8 mouse cellular contexts compared by ENCODE assay signal in the genomic region with DNA sequence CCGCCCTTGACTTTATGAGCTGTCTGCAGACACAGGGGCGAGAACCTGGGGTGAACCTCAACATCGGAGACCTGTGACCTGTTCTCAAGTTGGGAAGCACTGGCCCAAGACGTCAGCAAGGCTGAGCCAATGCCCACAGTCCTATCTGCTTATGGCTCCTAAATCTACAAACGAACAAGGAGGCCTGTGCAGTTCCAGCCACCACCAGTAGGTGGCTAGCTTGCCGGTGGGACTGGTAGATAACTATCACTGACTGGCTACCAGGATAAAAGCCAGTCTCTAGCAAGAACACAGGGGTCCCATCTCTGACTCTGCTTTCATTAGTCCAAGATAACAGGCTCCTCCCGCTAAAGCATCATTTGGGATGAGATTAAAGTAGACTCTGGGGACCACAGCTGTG.
A peak's percentile ranks its signal among the peaks of the same experiment; 100 is the strongest.
DNase-seq lines count a peak whose midpoint lies in the region; ATAC-seq and TF ChIP-seq lines count a peak whose summit lies in the region.

No protein-coding gene starts in this region.

- peaks cover 31% of the 10 kb centered on the region for H3K36me3 ChIP-seq in heart, embryonic 12.5 days
- no peaks in the 10 kb centered on the region for H3K36me3 ChIP-seq in midbrain, embryonic 16.5 days (ENCODE audit: control insufficient read depth, insufficient read depth, low read length)
- H3K36me3 ChIP-seq in splenic B cell, adult 2 months (ENCODE audit: control insufficient read depth, insufficient read depth, low read length, poor library complexity, severe bottlenecking) = no peaks in the 10 kb centered on the region

- no peak for ATAC-seq in heart, embryonic 12.5 days (ENCODE audit: insufficient number of reproducible peaks, low FRiP score)
- 0 out of 2 replicates have a peak, but pooled peaks have one; percentile 20 for ATAC-seq in midbrain, embryonic 16.5 days

- H3K27me3 ChIP-seq in heart, embryonic 12.5 days (replicated peaks) = peaks cover 5% of the 10 kb centered on the region; the same call in 1 of the 2 replicates
- H3K27me3 ChIP-seq in midbrain, embryonic 16.5 days (ENCODE audit: control insufficient read depth, insufficient read depth, low read depth, low read length) = no peaks in the 10 kb centered on the region
- no peaks in the 10 kb centered on the region for H3K27me3 ChIP-seq in splenic B cell, adult 2 months (ENCODE audit: control insufficient read depth, insufficient read depth, low read length, poor library complexity, severe bottlenecking)

- H3K4me2 ChIP-seq in heart, embryonic 12.5 days = no peak overlapping the region
- no peak overlapping the region for H3K4me2 ChIP-seq in midbrain, embryonic 16.5 days (ENCODE audit: low read length)

- 0 out of 2 replicates have a peak, but pooled peaks have one; percentile 39 for TF ChIP-seq CTCF in embryonic fibroblast, embryonic 13.5 days (IDR thresholded peaks at IDR 0.05; ENCODE audit: borderline replicate concordance, insufficient read depth, low read length)

- H3K9me3 ChIP-seq in heart, embryonic 12.5 days (replicated peaks) = no peaks in the 10 kb centered on the region; the same call in 1 of the 2 replicates
- H3K9me3 ChIP-seq in midbrain, embryonic 16.5 days (replicated peaks; ENCODE audit: control insufficient read depth, low read length, poor library complexity, severe bottlenecking) = no peaks in the 10 kb centered on the region

- H3K4me1 ChIP-seq in heart, embryonic 12.5 days (replicated peaks) = peaks cover 7% of the 10 kb centered on the region; the same call in 1 of the 2 replicates
- H3K4me1 ChIP-seq in embryonic fibroblast, embryonic 13.5 days (ENCODE audit: control insufficient read depth, insufficient read depth, low read length) = no peaks in the 10 kb centered on the region
- no peaks in the 10 kb centered on the region for H3K4me1 ChIP-seq in midbrain, embryonic 16.5 days (ENCODE audit: control insufficient read depth, insufficient read depth, low read length)

- WGBS in heart, embryonic 12.5 days = 25% methylated on average over 7 of the region's 7 CpGs
- 21% methylated on average over 7 of the region's 7 CpGs for WGBS in midbrain, embryonic 16.5 days

- no peak overlapping the region for H3K4me3 ChIP-seq in heart, embryonic 12.5 days
- H3K4me3 ChIP-seq in embryonic fibroblast, embryonic 13.5 days (ENCODE audit: insufficient read depth, low read length) = no peak overlapping the region
- H3K4me3 ChIP-seq in midbrain, embryonic 16.5 days (ENCODE audit: low read depth, low read length) = no peak overlapping the region

- no peak for TF ChIP-seq POLR2A in embryonic fibroblast, embryonic 13.5 days (IDR thresholded peaks at IDR 0.05; ENCODE audit: low read depth, low read length)

- intact Hi-C loops in heart, postnatal 10 days (cut with DNase I) = loop anchor here (2.0 to 10.0 kb wide), 5 partner anchors 108 to 920 kb away; no protein-coding TSS in a partner anchor
- intact Hi-C loops in left cerebral cortex, postnatal 25 days (cut with DNase I) = loop anchor here (2.0 to 10.0 kb wide), 4 partner anchors 310 to 1036 kb away; no protein-coding TSS in a partner anchor

- peak; percentile 53 to 80 for DNase-seq in heart, postnatal 10 days
- DNase-seq in adrenal gland, postnatal 36 days = peak; percentile 73 to 81
- peak; percentile 76 for DNase-seq in hindlimb bud, embryonic 11.5 days (ENCODE audit: extremely low spot score, low read depth, low spot score)
- DNase-seq in left cerebral cortex, postnatal 25 days (ENCODE audit: low spot score in 2 of 2) = peak; percentile 77 to 82
- DNase-seq in splenic B cell, adult 2 months (ENCODE audit: low read depth, low spot score) = peak; percentile 68

- H3K27ac ChIP-seq in heart, embryonic 12.5 days (ENCODE audit: poor library complexity, severe bottlenecking) = no peak overlapping the region
- H3K27ac ChIP-seq in embryonic fibroblast, embryonic 13.5 days (ENCODE audit: insufficient read depth, low read length) = no peak overlapping the region
- no peak overlapping the region for H3K27ac ChIP-seq in midbrain, embryonic 16.5 days (ENCODE audit: low read length)

- H3K9ac ChIP-seq in heart, embryonic 12.5 days = no peak overlapping the region
- H3K9ac ChIP-seq in midbrain, embryonic 16.5 days (ENCODE audit: low read depth, low read length) = no peak overlapping the region
